Mouse (Mus musculus): ENCODE results near the gene Tenm3.

Tenm3 gene

DNA sequence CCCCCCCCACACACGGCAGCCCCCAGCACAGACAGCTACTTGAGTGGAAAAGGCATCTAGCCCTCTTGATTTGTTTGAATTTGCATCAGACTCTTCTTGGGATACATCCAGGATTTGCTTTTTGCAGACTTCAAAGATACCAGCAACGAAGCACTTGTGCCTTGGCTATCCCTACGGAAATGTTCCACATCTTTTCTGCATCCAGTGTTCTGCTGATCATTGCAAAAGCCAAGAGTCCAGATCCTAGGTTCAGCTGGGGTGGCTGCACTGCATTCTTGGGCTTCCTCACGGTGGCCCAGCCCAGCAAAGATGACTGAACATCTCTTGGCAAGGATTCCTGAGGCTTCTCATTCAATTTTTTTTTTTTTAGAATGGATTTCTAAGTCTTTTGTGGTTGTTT lies 275.1 kb downstream of the Tenm3 start:
- no peak for DNase-seq

DNA sequence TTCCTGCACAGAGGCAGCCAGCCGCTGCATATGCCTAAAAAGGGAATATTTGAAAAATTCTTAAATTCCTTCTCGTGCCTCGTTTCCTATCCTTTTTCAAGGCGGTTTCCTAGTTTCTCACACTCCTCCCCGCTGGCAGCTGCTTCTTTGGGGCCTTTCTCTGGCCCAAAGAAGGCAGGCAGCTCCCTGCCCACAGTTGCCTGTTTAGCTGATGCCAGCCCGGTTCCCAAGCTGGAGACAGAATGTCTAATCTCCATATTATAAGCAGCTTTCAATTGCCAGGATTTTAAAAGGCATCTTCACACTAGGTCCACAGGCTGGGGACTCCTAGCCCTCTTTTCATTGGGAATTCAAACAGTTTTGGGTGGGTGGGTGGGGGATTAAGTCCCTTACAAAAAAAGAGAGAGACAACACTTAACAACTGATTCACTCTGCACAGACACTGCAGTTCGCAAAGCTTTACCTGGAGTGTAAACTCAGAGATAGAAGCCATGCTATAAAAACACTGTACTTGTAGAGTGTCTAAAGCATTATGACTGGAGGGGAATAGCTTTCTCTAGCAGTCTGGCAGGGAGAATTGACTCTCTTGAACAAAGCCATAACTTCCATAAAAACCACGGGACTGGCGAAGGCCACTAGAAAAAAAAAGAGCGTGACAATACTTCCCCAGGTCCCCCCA lies 275.7 kb downstream of the Tenm3 start:
- no peak for DNase-seq

DNA sequence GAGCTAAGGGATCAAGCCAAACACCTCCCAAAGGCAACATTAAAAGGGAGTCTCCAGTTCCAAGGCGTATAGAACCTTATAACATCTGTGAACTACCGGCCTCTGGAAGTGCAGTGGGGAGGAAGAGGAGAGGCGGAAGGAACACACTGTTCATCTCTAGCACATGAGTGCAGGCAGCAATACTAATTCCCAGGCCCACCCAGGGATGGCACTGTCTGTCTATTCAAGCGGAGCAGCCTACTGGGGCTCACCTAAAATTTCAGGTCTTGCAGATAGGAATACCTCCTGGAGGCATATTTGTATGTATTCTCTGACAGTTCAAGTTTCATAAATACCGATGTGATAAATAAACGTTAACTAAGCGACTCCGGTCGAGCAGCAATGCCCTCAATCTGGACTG lies 283.5 kb downstream of the Tenm3 start:
- no peak for DNase-seq

DNA sequence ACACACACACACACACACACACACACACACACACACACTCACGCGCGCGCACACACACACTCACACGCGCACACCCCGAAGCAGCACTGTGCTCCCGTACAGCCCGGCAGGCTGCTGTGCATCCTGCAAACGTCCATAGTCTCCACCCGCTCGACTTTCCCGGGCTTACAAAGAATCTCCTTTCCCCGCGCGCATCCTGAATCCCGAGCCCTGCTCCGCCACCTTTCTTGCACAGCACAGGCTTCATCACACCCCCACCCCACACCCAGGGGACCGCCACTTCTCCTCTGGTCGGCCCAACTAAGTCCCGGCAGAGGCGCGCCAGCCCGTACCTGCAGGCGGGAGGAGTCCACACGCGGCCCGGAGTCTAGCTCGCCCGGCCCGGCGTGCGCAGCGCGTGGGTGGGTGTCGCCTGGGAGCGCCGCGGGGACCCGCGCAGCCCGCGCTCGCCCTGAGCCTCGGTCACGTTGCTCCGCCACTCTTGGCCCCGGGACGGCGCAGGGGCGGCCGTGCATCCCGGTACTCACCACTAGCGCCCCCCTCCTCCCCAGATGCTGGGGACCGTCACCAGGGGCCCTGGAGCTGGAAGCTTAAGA lies 288.1 kb downstream of the Tenm3 start:
- peak; percentile 41 for DNase-seq

DNA sequence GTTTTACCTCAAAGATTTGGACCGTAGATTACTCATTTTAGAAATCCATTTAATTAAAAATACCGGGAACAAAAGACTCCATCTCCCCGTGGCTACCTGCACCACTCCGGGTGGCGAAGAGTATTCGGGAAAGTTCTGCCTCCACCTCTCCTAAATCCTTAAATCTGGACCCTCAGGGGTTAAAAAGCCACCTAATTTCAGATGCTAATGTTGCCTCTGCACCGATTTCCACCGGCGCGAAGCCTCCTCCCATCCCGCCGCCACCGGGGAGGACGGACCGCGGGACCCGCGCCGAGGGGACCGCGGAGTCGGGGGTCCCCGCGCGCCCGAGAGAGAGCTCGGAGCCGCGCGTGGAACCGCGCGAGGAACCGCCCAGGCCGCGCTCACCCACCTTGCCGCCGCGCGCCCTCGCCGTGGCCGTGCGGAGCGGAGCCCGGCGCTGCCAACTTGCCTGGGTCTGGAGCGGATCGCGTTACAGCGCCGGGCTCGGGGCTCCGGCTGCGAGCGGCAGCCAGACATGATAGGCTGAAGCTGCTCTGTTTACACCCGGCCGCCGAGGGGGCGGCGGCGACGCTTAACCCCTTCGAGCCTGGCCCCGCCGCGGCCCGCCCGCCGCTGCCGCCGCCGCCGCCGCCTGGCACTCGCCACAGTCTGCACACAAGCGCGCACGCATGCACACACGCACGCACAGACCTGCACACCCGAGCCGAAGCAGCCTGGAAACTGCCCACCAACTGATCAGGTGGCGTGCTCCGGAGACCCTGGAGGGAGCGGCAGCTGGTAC lies 288.8 kb downstream of the Tenm3 start:
- peak; percentile 77 for DNase-seq

DNA sequence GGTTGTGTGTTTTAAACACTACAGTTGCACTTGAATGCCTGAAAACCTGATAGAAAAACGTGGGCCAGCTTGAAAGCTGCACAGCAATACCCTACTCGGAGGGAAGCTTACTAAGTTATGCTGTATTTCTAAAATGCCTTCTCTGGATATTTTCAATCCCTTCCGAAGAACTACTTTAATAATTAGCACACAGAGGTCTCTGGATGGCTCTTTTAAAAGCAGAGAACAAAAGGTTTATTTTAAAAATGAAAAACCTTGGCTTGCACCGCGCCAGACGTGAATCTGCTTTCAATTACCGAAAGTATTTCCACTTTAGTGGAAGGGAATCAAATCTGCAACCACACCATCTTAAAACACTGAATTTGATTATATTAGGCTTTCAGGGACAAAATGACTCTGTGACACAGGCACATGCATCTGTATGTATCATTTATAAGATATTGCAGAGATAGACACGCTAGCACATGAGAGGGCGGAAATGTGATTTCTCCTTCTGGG lies 289.9 kb downstream of the Tenm3 start:
- no peak for DNase-seq

DNA sequence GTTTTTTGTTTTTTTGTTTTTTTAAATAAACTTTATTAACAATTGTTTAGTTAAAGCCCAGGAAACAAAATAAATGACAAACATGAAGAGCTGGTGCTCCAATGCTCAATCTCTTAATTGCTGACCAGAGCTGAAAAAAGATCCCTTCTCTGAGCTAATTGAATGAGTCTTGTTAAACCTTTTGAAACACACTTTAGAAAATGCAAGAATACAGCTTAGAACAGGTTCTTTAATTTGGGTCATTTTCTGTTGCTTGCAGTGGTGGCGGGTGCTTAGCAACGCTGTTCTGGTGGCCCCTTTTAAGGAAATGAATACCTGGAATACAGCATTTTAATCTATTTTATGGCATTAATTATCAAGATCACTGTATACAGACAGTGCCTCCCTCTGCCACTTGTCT lies 291.4 kb downstream of the Tenm3 start:
- no peak for DNase-seq

DNA sequence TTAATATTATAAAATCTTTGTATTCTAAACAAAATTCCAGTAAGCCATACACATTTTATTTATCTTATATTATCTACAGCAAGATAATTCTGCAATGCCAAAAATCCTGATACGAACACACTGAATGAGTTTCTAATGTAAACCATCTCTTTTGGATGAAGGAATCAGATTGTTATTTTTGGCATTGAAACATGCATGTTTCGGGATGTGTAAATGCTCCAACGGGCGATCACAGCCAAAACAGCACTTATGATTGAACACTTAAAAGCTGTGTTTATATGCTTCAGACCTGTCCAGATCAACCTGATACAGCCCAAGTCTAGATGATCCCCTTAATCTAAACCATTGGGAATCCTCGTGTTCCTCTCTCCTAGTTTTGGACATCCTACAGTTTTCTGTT lies 292.4 kb downstream of the Tenm3 start:
- DNase-seq, result no peak

DNA sequence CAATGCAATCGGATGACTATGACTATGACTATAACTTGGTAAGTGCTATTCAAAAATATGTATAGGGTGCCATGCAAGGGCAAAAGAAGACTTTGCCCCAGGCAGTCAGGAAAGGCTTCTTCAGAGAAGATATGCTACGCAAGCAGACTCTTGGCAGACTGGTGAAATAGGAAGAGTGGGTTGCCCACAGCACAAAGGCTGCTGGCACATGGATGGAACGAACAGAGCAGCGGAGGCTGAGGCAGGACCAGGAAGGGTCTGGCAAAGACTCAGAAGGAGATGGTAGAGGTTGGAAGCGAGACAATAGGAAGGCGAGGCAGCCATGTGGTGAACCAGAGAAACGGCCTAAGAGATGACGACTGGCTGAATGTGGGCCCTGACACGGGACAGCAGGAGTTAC lies 294.8 kb downstream of the Tenm3 start:
- DNase-seq, result no peak

DNA sequence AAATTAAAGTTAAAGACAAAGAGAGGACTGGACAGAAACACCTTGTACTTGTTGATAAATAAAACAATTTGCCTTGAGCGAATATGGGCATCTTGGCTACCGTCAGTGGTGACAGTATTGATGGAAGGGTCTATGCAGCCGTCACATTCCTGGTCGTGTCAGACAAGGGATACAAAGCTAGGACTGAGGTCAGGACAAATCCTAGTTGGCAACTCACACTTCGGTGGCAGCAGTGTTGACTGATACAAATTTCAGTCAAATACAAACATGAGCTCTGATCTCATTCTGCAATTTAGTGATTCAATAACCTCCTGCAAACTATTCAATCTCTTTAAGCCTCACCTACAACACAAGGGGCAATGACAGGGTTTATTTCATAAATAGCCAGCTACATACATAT lies 298.1 kb downstream of the Tenm3 start:
- DNase-seq, result no peak

DNA sequence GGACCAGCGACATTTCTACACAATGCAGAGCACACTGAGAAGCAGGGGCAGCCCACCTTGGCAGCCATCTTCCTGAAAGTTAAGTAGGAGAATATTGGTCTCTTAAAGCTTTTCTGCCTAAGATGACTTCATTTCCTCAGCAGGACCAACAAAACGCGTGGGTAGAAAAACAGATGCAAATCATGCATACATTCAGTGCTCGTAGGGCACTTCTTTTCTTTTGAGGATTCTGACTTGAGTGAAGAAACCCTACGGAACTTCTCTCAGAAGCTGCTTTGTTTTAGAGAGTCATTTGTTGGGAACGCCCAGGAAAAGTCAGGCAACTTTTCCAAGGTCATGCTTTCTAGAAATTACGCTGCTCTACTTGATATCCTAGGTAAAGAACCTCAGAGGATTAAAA lies 298.9 kb downstream of the Tenm3 start:
- no peak for DNase-seq

DNA sequence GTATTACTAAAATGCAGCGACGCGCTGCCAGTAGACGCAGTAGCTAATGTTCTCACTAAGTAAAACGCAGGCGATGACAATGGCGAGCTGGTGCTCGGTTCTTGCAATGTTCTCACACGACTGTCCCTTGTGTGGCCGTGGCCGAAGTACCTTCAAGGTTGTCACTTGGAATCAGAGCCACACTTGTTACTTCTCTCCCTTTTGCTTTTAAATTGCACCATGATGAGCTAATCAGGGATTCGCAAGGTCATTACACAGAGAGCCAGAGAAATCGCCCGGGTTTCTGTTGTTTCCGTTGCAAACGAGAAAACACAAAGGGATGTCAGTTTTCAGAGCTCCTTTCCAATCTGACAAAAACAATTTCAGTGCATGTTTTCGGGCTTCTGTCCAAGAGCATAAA lies 301.6 kb downstream of the Tenm3 start:
- no peak for DNase-seq

DNA sequence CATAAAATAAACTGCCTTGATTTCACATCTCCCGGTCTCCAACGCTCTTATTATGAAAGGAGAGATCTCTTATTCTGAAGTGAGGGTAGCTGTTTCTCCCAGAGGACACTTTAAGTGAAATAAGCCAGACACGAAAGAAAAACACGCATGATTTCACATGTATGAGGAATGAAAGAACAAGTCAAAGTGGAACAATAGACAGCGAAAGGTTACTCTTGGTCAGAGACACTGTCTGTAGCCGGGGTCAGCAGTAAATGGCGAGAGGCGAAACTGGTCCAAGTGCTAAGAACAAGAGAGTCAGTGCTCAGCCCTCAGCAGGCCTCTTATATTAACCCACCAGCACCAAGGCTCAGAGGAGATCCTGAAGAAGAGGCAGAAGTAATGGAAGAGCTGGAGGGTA lies 302.9 kb downstream of the Tenm3 start:
- no peak for DNase-seq

DNA sequence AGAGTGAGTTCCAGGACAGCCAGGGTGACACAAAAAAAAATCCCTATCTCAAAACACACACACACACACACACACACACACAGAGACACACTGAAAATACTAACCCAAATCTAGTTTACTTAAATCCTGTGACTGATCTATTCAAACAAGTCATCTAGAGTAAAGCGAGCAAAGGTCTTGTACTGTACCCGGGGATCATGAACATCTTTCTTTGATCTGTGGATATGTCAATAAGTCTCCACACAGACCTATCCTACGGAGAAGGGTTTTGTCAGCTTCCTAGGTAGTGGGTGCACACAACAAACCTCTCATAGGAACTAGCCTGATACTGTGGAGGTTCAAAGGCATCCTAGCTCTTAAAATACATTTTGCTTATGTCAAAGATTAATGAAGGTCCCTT lies 307.9 kb downstream of the Tenm3 start:
- DNase-seq, result no peak

DNA sequence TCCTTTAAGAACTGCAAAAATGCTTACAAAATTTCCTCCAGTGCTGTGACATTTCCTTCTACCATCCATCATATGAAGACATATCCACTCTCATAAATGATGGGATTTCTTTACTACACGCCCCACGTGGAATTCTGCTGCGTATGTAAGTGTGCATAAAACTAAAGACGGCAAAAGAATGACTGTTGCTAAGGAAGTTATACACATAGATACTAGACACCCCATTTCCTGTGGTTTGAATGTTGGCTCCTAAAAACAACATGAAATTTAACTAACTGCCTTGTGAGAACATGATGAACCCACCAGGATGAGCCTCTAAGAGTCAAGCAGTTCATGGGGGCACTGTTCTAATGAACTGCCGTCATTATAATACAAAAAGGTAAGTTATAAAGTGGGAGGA lies 312.0 kb downstream of the Tenm3 start:
- DNase-seq, result no peak

DNA sequence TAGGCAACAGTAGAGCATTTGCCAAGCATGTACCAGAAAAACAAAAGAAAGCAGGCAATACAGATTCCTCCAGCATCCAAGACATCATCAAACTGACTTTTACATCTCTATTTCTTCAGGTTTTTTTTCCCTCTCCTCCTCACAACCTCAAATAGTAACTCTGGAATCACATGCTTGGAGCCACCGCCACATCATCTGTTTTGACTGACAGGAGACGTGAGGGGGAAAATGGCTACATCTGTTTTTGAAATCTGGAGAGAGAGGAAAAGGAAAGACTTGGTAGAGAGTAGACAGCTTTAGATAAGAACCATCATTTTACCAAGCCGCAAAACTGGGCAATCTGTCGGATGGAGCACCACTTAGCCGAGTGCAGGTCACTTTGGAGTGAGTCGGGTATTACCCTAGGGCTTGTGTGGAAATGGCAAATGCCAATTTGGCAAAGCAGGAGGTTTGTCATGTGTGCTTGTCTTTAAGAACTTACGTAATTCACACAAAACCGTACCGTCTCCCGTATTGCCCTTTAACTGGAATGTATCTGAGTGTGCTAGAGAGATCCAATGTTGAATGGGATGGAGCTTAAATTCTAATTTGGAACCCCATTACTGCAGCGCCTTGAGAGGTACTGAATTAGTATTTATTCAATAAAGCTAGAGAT lies 312.7 kb downstream of the Tenm3 start:
- no peak for DNase-seq

DNA sequence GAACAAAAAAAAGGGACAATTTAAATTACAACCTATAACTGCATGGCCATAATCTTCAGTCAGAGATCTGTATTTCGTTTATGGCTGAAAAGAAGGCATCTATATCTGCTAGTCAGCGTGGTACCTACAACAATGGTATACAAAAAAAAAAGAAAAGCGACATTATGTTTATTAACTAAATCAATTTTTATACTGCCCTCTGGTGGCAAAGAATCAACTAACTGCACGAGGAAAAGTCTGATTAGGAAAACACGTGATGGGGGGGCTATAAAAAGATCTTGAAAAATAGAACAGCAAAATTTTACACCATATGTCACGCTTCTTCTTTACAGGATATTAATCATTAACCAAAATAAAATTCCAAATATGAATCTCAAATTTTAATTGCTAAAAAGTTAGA lies 316.3 kb downstream of the Tenm3 start:
- peak; percentile 14 for DNase-seq

DNA sequence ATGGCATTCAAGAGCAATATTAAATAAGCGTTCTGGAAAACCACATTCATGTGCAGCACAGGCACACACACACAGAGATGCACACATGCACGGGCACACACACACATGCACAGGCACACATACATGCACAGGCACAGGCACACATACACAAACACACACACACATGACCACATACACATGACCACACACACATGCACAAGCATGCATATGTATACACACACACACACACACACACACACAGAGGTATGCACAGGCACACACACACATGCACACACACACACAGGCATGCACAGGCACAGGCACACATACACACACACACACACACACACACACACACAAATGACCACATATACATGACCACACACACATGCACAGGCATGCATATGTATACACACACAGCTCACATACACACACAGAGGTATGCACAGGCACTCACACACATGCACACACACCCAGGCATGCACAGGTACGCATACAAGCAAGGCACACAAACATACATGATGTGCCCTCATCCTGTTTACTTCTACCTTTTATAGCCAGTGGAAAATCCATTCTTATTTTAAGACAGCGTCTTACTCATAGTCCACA lies 321.1 kb downstream of the Tenm3 start:
- no peak for DNase-seq

DNA sequence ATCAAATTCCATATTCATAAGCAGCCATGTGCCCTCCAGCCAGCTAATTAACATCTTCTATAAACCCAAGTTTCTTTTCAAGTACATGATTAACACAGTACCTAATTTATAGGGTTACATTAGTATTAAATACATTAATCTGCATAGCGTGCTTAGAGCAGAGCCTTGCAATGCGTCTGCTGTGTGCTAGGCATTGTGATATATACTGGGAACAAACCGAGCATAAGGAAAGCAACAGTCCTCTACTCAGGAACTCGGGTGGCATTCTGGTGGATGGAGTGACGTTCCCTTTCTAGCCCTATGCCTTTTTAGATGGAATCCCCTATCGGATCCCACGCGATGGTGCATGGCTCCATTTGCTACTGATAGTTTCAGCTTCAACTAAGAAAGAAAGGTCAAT lies 321.7 kb downstream of the Tenm3 start:
- no peak for DNase-seq

DNA sequence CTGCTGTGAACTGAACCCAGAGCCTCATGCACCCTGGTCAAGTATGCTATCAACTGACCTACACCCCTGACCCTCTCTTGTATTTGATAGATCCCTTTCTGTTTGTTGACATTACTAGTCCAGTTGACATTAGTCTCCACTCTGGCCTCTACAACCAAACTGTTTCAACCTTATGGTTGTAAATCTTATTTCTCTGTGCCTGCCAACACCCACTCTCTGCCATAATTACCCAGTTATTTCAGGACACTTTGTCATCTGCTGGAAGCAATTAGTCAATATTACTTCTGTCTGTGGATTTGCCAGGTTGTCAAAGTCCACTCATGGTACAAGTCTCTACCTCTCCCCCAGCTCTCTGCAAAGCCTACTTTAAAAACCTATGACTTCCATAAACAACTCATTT lies 326.3 kb downstream of the Tenm3 start:
- DNase-seq, result no peak

DNA sequence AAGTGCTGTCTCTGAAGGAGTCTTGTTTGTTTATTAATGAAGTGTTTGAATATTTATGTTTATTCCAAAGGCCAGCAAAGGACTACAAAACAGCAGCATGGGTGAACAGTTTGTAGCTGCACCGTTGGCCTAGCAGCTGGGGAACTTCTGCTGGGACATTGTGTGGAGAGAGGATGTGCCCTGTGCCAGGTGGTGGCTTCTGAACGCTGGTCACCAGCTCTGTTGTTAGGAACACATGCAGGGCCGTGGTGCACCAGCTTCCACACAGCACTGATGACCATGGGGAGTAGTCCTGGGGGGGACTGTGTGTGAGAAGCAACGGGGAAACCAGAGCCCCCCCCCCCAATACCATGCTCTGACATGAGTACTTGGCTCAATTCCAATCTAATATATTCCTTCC lies 329.5 kb downstream of the Tenm3 start:
- DNase-seq, result no peak

DNA sequence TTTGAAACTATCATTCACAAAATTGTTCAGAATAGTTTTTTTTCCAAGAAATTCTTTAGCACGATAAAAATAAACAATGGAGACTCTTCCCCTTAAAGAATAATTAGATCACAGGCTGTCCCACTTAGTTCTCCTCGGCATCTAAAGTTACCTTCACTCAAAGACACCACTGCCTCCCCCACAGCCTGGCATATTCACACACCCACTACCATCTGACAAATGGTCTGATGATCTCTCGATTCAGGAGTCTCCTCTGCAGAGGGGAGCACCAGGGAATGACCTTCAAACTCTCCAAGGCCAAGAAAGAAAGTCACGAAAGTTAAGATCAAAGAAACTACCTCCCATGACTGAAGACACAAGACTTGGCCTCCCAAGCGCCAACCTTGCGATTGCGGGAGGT lies 329.9 kb downstream of the Tenm3 start:
- no peak for DNase-seq

DNA sequence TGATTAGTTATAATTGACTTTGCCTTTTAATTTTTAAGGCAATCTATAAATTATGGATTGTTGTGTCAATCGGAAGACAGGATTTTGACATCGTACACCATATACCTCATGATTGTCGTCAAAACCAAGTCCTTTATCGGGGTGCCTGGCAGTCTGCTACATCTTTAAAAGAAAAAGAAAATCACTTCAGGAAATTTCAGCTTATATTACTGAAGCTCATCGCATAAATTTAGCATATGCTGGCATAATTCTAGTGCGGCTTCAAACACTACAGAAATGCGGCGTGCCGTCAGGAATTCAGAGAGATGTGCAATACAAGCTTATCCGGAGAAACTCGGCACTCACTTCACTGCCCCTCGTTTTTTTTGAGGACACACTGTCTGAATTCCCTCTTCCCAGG lies 332.2 kb downstream of the Tenm3 start:
- DNase-seq, result no peak

All from kidney, postnatal 14 days (tissue).